Mouse (Mus musculus) cerebellum, adult 2 months (tissue): ENCODE results near the gene Ddx4. TPM values are rescaled to one million over a fixed set of nuclear protein-coding genes. Genes with fewer than 3 reads are reported as not detected.
"Not testable (repeated sequence)": the region's sequence is repeated elsewhere in the genome, so short reads cannot be mapped to it uniquely, and the experiment has no call there.

Experiments
- DNase-seq, 2 experiments: peaks; one replicate each; pipeline ENCODE4 v3.0.0; 2021
- H3K27ac ChIP-seq: fragments of 200-500 bp; 2 replicates; pipeline ENCODE4 v1.5.1; 2012; ENCODE audit warnings: low read length, control low read depth, inconsistent platforms; ENCODE audit not compliant: insufficient read depth
- H3K27me3 ChIP-seq: fragments of 200-500 bp; 2 replicates; pipeline ENCODE4 v1.6.1; 2012; ENCODE audit warnings: inconsistent platforms, mild to moderate bottlenecking, low read length, moderate library complexity; ENCODE audit not compliant: control insufficient read depth, insufficient read depth
- H3K4me1 ChIP-seq: fragments of 200-500 bp; 2 replicates; pipeline ENCODE4 v1.6.1; 2011; ENCODE audit warnings: low read length; ENCODE audit not compliant: control insufficient read depth, insufficient read depth
- H3K4me3 ChIP-seq: fragments of 200-500 bp; replicated peaks from 2 replicates; pipeline ENCODE3; 2011; ENCODE audit warnings: mild to moderate bottlenecking, low read depth, low read length, control low read depth; ENCODE audit not compliant: insufficient read depth
- CTCF ChIP-seq: fragments of 200-500 bp; IDR thresholded peaks from 2 replicates; pipeline ENCODE4 v1.5.1; 2011; ENCODE audit warnings: low read depth, mild to moderate bottlenecking, control low read depth, low read length, moderate library complexity, borderline replicate concordance; ENCODE audit not compliant: insufficient read depth
- POLR2A ChIP-seq: fragments of 200-500 bp; IDR thresholded peaks from 2 replicates; pipeline ENCODE4 v1.6.1; 2011; ENCODE audit warnings: low read length, control low read depth, borderline replicate concordance; ENCODE audit not compliant: insufficient read depth
- WGBS: fragments of 180-500 bp; shearing (Covaris S2); methylation state at CpG from one replicate; pipeline ENCODE4 v1.1.7; 2018; 5-methylcytosine and 5-hydroxymethylcytosine counted together
- polyA plus RNA-seq: library from polyadenylated mRNA; depleted of rRNA; stranded (reverse); fragments of >200 nt; gene quantifications from 2 replicates; pipeline ENCODE4 v1.2.3, GENCODE M21; 2012

The Ddx4 gene
- polyA plus RNA-seq, 1 experiment: 1.1 TPM

DNA sequence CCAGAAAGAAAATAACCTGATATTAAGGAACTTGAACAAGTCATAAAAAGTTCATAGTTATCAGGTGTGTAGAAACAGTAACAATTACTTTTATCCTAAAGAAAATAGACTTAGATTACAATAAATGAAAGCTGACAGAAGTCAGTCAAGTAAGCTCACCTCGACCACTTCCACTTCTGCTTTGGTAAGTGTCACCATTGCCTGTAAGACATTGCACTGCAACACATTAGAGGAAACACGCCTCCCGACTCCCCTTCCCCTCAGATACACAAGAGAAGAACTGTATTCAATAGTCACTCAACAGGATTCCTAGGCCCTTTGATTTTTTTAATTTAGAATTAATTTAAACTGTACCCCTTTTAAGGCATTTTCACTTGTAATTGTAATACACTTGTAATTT is 27.7 kb downstream of the Ddx4 start:
- DNase-seq: no peak
- Histone ChIP-seq H3K4me1 (no peaks in the 10 kb centered on the region), H3K27ac (no peak overlapping the region), H3K27me3 (no peaks in the 10 kb centered on the region), H3K4me3 (no peak overlapping the region)
- TF ChIP-seq POLR2A (no peak), CTCF (no peak)
- WGBS: 80% methylated on average over 3 of the region's 3 CpGs

DNA sequence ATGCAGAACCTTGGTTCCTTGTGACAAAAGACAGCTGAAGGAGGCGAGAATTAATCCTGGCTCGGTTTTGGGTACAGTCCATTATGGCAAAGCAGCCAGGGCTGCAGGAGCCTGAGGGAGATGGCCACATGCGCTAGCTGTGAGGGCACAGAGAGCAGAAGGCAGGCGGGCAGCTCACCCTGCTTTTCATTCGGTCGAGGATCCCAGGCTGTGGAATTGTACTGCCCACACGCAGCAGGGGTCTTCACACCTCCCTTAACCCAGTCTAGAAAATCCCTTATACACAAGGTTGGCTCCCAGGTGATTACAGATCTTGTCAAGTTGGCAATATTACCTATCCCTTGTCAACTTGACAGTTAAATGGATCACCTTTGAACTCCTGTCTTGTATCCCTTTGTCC is 28.6 kb downstream of the Ddx4 start:
- no peaks in the 10 kb centered on the region for H3K27me3 ChIP-seq
- DNase-seq: peak; percentile 12 to 32
- no peaks in the 10 kb centered on the region for H3K4me1 ChIP-seq
- no peak overlapping the region for H3K4me3 ChIP-seq
- 22% methylated on average over 7 of the region's 7 CpGs for WGBS
- no peak for TF ChIP-seq CTCF
- no peak for TF ChIP-seq POLR2A
- H3K27ac ChIP-seq: no peak overlapping the region

DNA sequence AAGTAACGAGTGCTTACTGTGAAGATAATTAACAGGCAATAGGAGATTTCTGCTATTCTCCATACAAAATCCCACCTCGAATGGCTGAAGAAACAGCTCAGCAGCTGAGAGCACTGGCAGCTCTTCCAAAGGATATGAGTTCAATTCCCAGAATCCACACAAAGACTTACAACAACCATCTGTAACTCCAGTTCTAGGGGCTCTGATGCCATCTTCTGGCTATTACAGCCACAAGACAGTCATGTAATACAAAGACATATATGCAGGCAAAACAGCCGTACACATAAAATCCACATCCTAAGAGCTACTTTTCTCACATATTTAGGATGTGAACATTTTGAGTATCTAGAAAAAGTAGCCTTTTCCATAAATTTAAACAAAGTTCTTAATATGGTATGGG is 30.7 kb downstream of the Ddx4 start:
- 88% methylated on average over 3 of the region's 3 CpGs for WGBS
- no peak for TF ChIP-seq POLR2A
- TF ChIP-seq CTCF: no peak
- Histone ChIP-seq H3K4me1 (no peaks in the 10 kb centered on the region), H3K27ac (no peak overlapping the region), H3K27me3 (no peaks in the 10 kb centered on the region), H3K4me3 (no peak overlapping the region)
- DNase-seq: no peak

DNA sequence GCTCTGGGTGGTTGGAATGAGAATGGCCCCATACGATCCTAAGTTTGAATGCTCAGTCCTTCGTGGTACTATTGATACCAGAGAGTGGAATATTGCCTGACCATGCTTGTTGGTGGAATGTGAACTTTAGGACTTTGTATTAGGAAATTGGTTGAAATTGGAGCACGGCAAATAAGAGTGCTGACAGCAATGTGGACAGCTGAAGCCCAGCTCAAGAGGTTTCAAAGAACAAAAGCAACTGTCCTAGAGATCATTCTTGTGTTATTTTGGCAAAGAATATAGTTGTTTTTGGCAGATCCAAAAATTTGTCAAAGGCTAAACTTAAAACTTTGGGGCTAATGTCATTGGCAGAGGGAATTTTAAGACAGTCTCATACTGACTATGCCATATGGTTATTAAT is 43.7 kb downstream of the Ddx4 start:
- Histone ChIP-seq H3K27ac (no peak overlapping the region), H3K27me3 (no peaks in the 10 kb centered on the region), H3K4me3 (no peak overlapping the region), H3K4me1 (no peaks in the 10 kb centered on the region)
- no peak for TF ChIP-seq POLR2A
- no peak for TF ChIP-seq CTCF
- no peak for DNase-seq
- 91% methylated on average over 3 of the region's 3 CpGs for WGBS

DNA sequence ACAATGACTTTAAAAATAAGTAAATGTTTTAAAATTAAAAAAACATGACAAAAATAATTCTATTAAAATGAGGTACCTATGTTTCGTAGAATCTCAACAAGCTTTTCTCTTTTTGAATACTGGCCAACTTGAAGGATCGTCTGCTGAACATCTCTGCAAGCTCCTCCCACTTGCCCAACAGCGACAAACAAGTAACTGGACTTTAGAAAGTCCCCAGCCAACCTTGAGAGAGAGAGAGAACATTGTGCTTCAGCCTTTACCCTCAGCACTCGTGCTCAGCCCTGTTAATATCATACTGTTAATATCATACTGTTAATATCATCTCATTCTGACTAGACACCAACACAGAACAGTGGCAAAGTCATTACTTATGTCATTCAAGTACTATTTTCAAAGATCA is 47.9 kb downstream of the Ddx4 start:
- Histone ChIP-seq H3K27ac (no peak overlapping the region), H3K27me3 (no peaks in the 10 kb centered on the region), H3K4me3 (no peak overlapping the region), H3K4me1 (no peaks in the 10 kb centered on the region)
- DNase-seq: no peak
- TF ChIP-seq CTCF (no peak), POLR2A (no peak)
- 42% methylated on average over 4 of the region's 4 CpGs for WGBS

DNA sequence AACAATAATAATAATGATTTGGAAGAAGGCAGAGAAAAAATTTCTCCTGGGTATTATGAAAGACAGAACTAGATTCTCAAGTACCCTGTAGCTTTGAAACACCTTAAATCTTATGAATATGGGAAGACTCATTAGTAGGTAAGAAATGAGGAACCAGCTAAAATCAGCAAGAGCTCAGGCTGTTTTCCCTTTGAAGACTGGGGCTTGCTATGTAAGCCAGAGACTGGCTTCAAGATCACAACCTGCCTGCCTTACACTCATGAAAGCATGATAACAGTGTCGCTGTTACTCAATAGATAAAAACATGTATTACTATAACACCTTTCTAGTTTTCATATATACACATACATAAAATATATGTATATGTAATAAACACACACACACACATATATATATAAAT is 48.4 kb downstream of the Ddx4 start:
- Histone ChIP-seq H3K27me3 (no peaks in the 10 kb centered on the region), H3K4me3 (no peak overlapping the region), H3K4me1 (no peaks in the 10 kb centered on the region), H3K27ac (no peak overlapping the region)
- DNase-seq: no peak
- 91% methylated on average over 1 of the region's 1 CpGs for WGBS
- TF ChIP-seq POLR2A (no peak), CTCF (no peak)

DNA sequence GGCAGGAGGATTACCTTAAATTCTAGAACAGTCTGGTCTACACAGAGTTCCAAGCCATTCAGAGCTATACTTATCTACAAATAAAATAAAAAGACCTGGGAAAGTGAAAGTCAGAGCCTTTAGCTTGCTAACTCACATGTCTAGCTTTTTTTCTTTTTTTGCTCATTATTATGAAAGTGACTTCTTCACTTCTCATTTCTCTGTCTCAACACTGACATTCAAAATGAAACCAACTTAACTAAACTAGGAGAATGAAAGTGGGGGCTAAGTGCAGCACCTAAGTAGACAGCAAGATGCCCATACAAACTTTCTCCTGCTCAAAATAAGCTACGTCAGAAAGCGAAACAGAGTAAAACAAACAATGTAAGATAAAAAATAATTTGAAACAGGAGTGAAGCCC is 49.7 kb downstream of the Ddx4 start:
- WGBS: 97% methylated on average over 2 of the region's 2 CpGs
- Histone ChIP-seq H3K27me3 (no peaks in the 10 kb centered on the region), H3K27ac (no peak overlapping the region)

DNA sequence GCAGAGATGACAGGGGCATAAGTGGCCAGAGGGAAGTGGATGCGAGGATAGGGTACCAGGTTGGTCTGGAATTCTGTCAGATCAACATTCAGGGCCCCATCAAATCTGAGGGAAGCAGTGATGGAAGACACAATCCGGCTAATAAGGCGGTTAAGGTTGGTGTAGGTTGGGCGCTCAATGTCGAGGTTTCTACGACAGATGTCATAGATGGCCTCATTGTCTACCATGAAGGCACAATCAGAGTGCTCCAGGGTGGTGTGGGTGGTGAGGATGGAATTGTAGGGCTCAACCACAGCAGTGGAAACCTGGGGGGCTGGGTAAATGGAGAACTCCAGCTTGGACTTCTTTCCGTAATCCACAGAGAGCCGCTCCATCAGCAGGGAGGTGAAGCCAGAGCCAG is 58.0 kb downstream of the Ddx4 start, which contains the start of gene Il31ra:
Gene Il31ra (minus strand): TSS at position 101 of the 400 bp plus-strand sequence.
- DNase-seq, H3K27ac ChIP-seq, H3K4me3 ChIP-seq, H3K27me3 ChIP-seq, H3K4me1 ChIP-seq: not testable (repeated sequence)
- WGBS: 97% methylated on average over 3 of the region's 8 CpGs

More for the DNA sequence above, 49.7 kb downstream of the Ddx4 start:
- Histone ChIP-seq H3K4me3 (no peak overlapping the region), H3K4me1 (no peaks in the 10 kb centered on the region)
- no peak for DNase-seq
- TF ChIP-seq CTCF: no peak
- TF ChIP-seq POLR2A: no peak

DNA sequence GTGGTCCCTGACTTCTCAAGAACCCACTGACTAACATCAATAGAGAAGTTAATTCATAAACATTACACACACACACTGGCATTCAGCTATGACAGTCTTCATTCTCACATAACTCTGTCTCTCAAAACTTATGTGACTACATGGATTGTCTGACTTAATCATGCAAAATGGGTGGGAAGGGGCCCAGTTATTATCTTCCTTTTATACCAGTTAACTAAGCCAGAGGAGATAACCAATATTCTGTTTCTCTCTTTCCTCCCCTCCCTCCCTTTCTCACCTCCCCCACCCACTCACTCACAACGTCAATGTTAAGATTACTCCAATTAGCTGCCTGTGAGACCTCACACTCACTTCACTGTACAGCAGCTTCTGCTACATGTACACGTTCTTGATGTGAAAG is 62.0 kb downstream of the Ddx4 start:
- 58% methylated on average over 2 of the region's 2 CpGs for WGBS
- Histone ChIP-seq H3K27me3 (no peaks in the 10 kb centered on the region), H3K27ac (no peak overlapping the region), H3K4me1 (no peaks in the 10 kb centered on the region), H3K4me3 (no peak overlapping the region)
- DNase-seq: no peak
- no peak for TF ChIP-seq POLR2A
- TF ChIP-seq CTCF: no peak
